Mouse (Mus musculus) midbrain, embryonic 11.5 days (tissue): Measurements from ENCODE around the gene Tbc1d23. TPM values are rescaled to one million over a fixed set of nuclear protein-coding genes. Genes with fewer than 3 reads are reported as not detected.

Source experiments
- ATAC-seq: fragments of 200-750 bp; cut with Nextera tagmentation; 2 replicates; pipeline ENCODE4 v1.8.0; 2017; ENCODE audit warnings: moderate TSS enrichment, moderate library complexity; ENCODE audit not compliant: low FRiP score
- DNase-seq: peaks from one replicate; pipeline ENCODE4 v3.0.0; 2015; ENCODE audit warnings: low spot score; ENCODE audit errors: missing footprints
- H3K27ac ChIP-seq: fragments of 300-500 bp; sonication (generic); 2 replicates; pipeline ENCODE4 v1.5.1; 2014; ENCODE audit warnings: low read depth, low read length
- H3K27me3 ChIP-seq: fragments of 300-500 bp; sonication (generic); 2 replicates; pipeline ENCODE4 v1.6.1; 2014; ENCODE audit warnings: mild to moderate bottlenecking, low read length, moderate library complexity, mixed read lengths; ENCODE audit not compliant: control insufficient read depth, insufficient read depth
- H3K36me3 ChIP-seq: fragments of 300-500 bp; sonication (generic); 2 replicates; pipeline ENCODE4 v1.6.1; 2014; ENCODE audit warnings: mild to moderate bottlenecking, low read length, moderate library complexity, mixed read lengths; ENCODE audit not compliant: control insufficient read depth, insufficient read depth
- H3K4me1 ChIP-seq: fragments of 300-500 bp; sonication (generic); 2 replicates; pipeline ENCODE4 v1.6.1; 2014; ENCODE audit warnings: low read length; ENCODE audit not compliant: control insufficient read depth, insufficient read depth
- H3K4me2 ChIP-seq: fragments of 300-500 bp; sonication (generic); 2 replicates; pipeline ENCODE4 v1.6.1; 2014; ENCODE audit warnings: mild to moderate bottlenecking, moderate library complexity
- H3K4me3 ChIP-seq: fragments of 300-500 bp; sonication (generic); 2 replicates; pipeline ENCODE4 v1.5.1; 2014; ENCODE audit warnings: low read depth, low read length
- H3K9ac ChIP-seq: fragments of 300-500 bp; sonication (generic); 2 replicates; pipeline ENCODE4 v1.6.1; 2014; ENCODE audit warnings: low read length
- H3K9me3 ChIP-seq: fragments of 300-500 bp; sonication (generic); 2 replicates; pipeline ENCODE4 v1.6.1; 2016; ENCODE audit warnings: low read length; ENCODE audit not compliant: control insufficient read depth
- WGBS: fragments of 180-500 bp; shearing (Covaris S2); extraction: QIAGEN DNeasy Blood & Tissue Kit; methylation state at CpG from one replicate; pipeline ENCODE4 v1.1.7; 2014; 5-methylcytosine and 5-hydroxymethylcytosine counted together
- polyA plus RNA-seq: library from polyadenylated mRNA; unstranded; fragments of >200 nt; fragmentation: Nextera tagmentation; extraction: Ambion mirVana; gene quantifications from 2 replicates; pipeline ENCODE4 v1.2.1, GENCODE M21; 2014

The Tbc1d23 gene
- polyA plus RNA-seq, 1 experiment from 2014 or later, result 23.8 TPM

DNA sequence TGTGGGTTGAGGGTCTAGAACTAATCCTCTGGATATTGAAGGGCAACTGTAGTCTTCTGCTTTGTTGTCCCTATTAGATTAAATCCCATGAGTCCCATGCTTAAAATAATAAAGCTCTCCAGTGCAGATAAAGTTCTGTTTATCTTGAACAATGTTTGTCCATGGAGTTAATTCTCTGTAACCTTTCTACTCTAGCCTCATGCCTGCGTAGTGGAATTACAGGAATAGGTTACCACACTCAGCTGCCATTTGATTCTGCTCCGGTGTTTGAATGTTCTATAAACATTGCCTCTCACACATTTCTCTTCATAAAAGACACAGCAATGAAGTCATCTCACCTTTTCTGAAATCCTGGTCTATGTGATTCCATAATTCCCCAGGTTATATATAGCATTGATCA lies 103.5 kb downstream of the Tbc1d23 start:
- H3K27ac ChIP-seq, result no peak overlapping the region
- 87% methylated on average over 2 of the region's 2 CpGs for whole genome bisulfite sequencing
- no peak overlapping the region for H3K4me2 ChIP-seq
- no peak overlapping the region for H3K9ac ChIP-seq
- H3K27me3 ChIP-seq, result no peaks in the 10 kb centered on the region
- ATAC-seq (no peak), DNase-seq (no peak)
- H3K36me3 ChIP-seq, result no peaks in the 10 kb centered on the region
- H3K4me3 ChIP-seq, result no peak overlapping the region
- H3K4me1 ChIP-seq, result peaks cover 10% of the 10 kb centered on the region
- no peaks in the 10 kb centered on the region for H3K9me3 ChIP-seq

DNA sequence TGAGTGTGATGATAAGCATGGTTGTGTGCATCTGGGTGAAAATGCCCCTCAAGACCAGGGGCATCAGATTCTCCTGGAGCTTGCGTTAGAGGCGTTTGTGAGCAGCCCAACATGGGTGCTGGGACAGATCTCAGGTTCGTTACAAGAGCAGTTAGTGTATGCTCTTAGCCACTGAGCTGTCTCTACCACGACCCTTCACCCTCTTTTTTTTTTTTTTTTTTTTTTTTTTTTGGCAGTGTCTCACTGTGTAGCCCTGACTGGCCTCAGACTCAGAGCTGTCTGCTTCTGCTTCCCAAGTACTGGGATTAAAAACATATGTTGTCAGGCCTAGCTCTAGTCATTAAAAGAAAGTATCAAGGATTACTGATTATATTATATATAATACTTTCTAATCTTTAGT lies 105.0 kb downstream of the Tbc1d23 start:
- Histone ChIP-seq H3K4me3 (no peak overlapping the region), H3K9ac (no peak overlapping the region), H3K36me3 (no peaks in the 10 kb centered on the region), H3K27ac (no peak overlapping the region), H3K4me1 (peaks cover 12% of the 10 kb centered on the region), H3K4me2 (no peak overlapping the region), H3K9me3 (no peaks in the 10 kb centered on the region), H3K27me3 (no peaks in the 10 kb centered on the region)
- WGBS, result 76% methylated on average over 4 of the region's 4 CpGs
- DNase-seq (no peak), ATAC-seq (no peak)

DNA sequence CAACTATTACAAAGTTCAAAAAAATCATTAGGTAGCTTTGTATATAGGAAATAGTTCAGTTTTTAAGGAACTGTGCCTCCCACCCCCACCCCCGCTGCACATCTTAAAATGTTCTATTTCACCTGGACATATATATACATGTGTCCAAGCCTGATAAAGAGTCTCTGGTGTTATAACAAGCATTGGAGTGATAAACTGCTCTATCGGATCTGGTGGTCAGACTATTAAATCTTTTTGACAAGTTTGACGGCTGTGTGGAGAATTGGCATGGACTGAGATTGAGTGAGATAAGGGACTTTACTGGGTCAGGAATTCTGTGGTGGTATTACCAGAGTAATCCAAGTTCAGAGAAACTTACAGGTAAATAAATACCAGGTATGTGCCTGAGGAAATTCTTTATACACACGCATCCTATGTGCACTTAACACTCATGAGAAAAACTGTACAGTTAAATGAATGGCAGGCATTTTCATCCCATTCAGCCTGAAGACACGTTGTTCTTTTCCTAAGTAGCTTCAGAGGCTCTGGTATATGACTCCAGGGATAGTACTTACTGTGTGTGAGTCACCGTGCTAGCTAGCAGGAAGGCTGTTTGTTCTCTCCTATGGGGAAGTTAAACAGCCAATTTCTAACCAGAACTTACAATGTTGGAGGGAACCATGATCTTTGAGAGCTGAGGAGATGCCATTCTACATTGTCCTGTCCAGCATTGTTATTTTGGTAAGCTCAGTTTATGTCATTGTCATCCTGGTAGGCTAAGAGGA lies 108.4 kb downstream of the Tbc1d23 start:
- Histone ChIP-seq H3K27ac (no peak overlapping the region), H3K27me3 (no peaks in the 10 kb centered on the region), H3K9ac (peak overlapping the region; percentile 90), H3K36me3 (no peaks in the 10 kb centered on the region), H3K4me1 (peaks cover 12% of the 10 kb centered on the region), H3K4me3 (peak overlapping the region; percentile 86), H3K9me3 (no peaks in the 10 kb centered on the region), H3K4me2 (peak overlapping the region; percentile 68)
- DNase-seq, result no peak
- WGBS, result 66% methylated on average over 6 of the region's 6 CpGs
- ATAC-seq, result no peak

DNA sequence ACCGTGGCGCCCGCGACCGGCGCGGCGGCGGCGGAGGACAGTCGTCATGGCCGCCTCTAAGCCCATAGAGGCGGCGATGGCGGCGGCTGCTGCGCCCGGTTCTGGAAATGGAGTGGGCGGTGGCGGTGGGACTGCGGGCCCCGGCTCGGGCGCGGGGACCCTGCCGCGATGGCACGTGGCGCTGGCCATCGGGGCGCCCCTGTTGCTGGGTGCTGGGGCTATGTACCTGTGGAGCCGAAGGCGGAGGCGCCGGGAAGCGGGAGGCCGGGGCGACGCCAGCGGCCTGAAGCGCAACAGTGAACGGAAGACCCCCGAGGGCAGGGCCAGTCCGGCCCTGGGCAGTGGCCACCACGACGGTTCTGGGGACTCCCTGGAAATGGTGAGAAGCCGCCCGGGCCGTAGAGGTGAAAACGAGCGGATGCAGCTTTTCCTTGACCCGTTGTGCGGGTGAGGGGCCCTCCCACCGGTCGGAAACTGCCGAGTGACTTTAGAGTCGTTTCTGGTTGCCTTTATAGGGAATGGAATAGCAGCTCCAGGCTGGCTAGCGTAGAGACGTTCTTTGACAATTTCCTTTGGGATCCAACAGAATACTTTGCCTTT lies 109.4 kb downstream of the Tbc1d23 start:
- Histone ChIP-seq H3K4me3 (peak overlapping the region; percentile 86), H3K4me2 (peak overlapping the region; percentile 68), H3K4me1 (peaks cover 12% of the 10 kb centered on the region), H3K9me3 (no peaks in the 10 kb centered on the region), H3K36me3 (no peaks in the 10 kb centered on the region), H3K9ac (peak overlapping the region; percentile 90), H3K27ac (peak overlapping the region; percentile 88), H3K27me3 (no peaks in the 10 kb centered on the region)
- WGBS, result under 1% methylated on average over 59 of the region's 59 CpGs
- DNase-seq (peak; percentile 93), ATAC-seq (peak; percentile 49; the same call in 1 of the 2 replicates)

DNA sequence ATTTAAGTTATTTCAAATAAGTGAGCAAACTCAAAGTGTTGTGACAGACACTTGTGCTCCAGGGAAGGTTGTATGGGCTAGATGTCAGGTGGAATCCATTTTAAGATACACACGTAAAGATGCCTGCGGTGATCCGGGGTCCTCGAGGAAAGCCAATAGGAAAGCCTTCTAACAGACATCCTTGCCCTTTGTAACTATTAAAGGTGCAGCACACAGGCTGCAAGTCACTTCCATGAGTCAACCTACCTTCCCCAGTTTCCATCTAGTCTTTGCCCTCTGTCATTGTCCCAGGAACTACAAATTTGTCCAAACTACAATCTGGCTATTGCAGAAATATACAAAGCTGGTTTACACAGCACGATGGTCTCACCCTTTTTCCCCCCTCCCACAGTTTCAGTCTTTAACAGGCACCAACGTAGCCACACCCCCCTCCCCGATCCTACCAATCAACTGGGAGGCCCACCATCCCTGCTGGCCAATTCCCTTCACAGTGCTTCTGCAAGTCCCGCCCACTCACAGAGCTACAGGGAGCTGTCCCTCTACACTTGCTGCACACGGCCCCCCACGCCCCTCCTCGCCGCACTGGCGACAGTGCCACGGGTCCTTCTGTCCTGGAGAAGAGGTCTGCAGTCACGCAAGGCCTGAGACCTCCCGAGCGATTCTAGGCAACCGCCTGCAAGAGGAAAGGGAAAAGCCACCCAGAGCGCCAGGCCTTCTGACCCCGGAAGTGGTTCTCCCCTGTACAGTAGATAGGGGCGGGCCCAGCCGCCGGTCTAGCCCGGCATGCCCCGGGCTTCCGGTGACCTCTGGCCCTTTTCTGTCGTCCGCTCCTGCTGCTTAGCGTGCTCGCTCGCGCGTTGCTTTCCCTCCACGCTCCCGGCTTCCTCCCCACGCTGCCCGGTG lies 110.1 kb downstream of the Tbc1d23 start, which contains the start of gene Tomm70a:
Tomm70a (plus strand) TSS at position 791 of the 903 bp plus-strand sequence.
- ATAC-seq (peak; percentile 99), DNase-seq (peak; percentile 99)
- WGBS, result under 1% methylated on average over 35 of the region's 37 CpGs
- Histone ChIP-seq H3K36me3 (no peaks in the 10 kb centered on the region), H3K4me2 (peak within 1 kb of the TSS; percentile 68), H3K27me3 (no peaks in the 10 kb centered on the region), H3K9ac (peak within 1 kb of the TSS; percentile 90), H3K9me3 (no peaks in the 10 kb centered on the region), H3K4me1 (peaks cover 12% of the 10 kb centered on the region), H3K4me3 (peak within 1 kb of the TSS; percentile 86), H3K27ac (peak within 1 kb of the TSS; percentile 88)

Other genes starting within 250 kb of the Tbc1d23 start
- not detected in 2 replicates for gene Tmem45a2, start 160.1 kb downstream of the Tbc1d23 start, polyA plus RNA-seq
- 67.9 and 74.1 TPM in 2 replicates for gene Tomm70a, start 109.8 kb downstream of the Tbc1d23 start, polyA plus RNA-seq
- gene Nit2, start 64.2 kb downstream of the Tbc1d23 start, polyA plus RNA-seq, result 43.9 and 49.9 TPM in 2 replicates
- gene Tmem30c, start 61.4 kb upstream of the Tbc1d23 start, polyA plus RNA-seq, result 0.10 TPM in 1 of 2 replicates, not detected in the other
- 6.8 and 9.5 TPM in 2 replicates for gene Filip1l, start 121.6 kb upstream of the Tbc1d23 start, polyA plus RNA-seq